Mouse (Mus musculus) adrenal gland, adult 2 months (tissue): ENCODE results near the gene Ercc1. TPM values are rescaled to one million over a fixed set of nuclear protein-coding genes. Genes with fewer than 3 reads are reported as not detected.

Experiments
- DNase-seq: peaks from one replicate; pipeline ENCODE4 v3.0.0; 2021
- long read RNA-seq: library from polyadenylated mRNA; stranded (forward); transcript quantifications from one replicate; pipeline ENCODE4 v2.0.0, GENCODE M21; 2021
- polyA plus RNA-seq: library from polyadenylated mRNA; depleted of rRNA; stranded (reverse); fragments of >200 nt; gene quantifications from 2 replicates; pipeline ENCODE4 v1.2.3, GENCODE M21; 2012; rRNA removed
- total RNA-seq, 2 experiments: library from RNA; stranded (reverse); gene quantifications; 2 replicates each; pipeline ENCODE4 v1.2.3; 2021

Ercc1 gene
- total RNA-seq, result 10 to 100 TPM; 36.5 to 40.8 TPM
- polyA plus RNA-seq, result 36.3 and 37.8 TPM in 2 replicates
- long read RNA-seq, transcript Ercc1-201 (10 exons, 1,375 nt), result major isoform, 14 of 23 reads
- long read RNA-seq, partial matches to known transcripts, result 5 of 23 reads
- long read RNA-seq, other reads (novel, unspliced or antisense), result 4 of 23 reads

DNA sequence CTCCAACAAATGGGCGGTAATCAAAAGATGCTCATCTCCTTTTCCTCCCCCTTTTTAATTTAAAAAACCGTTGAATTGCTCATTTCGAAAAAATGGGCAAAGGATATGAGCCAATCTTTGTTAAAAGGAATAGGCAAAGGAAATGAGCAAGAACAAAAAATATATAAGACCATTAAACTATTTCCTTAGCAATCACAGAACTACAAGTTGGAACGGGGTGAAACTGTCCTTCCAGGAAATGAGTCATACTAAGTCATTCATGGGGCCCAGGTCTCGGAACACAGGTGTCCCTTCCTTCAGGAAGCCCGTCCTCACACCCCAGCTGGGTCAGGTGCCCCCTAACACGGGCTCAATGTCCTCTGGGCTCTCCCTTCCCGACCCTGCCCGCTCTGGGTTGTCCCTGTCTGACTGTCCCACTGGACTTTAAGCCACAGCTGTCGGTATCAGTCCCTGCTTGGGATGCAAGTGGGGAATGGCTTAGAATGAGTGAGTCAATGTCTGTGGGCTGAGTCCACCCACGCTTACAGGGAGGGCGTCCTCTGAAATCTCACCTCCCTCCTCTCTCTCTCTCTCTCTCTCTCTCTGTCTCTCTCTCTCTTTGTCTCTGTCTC lies at the start of gene Ercc1:
Gene Ercc1, plus strand, starts transcription at position 542 of the 611 bp plus-strand sequence.
- no peak for DNase-seq

DNA sequence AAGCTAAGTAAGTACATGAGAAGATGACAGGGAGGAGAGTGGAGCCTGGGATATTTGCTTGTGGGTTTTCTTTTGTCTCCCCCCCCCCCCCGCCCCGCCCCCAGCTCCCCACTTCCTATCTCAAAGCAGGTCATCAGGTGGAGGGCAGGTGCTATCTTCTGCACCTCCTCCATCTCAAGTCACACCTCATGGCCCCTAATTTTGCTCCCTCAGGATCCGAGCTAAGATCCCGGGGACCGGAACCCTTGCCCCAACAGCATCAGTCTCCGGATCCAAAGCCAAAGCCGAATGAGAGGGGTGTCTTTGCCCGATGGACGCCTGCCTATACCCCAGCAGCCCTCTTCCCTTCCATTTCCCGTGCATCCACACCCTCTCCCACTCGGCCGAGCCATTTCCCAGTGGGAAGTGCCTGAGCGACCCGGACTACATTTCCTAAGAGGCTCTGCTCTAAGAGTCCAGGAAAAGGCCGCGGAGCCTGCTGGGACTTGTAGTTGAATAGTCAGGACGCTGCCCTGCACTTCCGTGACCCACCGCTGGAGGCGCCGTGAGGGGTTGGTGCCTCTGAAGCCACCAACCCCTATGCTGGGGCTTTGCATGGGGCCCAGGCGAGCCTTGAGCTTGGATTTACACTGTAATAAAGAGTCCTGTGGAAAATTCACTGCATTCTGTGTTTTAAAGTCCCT lies 48.9 kb upstream of the Ercc1 start:
- peak; percentile 96 for DNase-seq

DNA sequence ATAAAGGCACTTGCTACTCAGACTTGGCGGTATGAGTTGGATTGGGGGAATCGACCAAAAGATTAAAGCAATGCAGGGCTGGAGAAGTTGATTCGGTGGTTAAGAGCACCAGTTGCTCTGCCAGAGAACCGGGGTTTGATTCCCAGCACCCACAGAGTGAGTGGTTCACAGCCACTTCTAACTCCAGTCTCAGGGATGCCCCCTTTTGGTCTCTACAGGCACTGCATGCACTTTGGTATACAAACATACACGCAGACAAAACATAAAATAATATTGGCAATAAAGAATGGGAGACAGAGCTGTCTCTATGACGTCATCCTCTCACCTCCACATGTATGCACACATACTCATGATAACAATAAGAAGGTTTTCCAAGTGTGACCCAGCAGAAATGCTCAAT lies 47.5 kb upstream of the Ercc1 start:
- no peak for DNase-seq

DNA sequence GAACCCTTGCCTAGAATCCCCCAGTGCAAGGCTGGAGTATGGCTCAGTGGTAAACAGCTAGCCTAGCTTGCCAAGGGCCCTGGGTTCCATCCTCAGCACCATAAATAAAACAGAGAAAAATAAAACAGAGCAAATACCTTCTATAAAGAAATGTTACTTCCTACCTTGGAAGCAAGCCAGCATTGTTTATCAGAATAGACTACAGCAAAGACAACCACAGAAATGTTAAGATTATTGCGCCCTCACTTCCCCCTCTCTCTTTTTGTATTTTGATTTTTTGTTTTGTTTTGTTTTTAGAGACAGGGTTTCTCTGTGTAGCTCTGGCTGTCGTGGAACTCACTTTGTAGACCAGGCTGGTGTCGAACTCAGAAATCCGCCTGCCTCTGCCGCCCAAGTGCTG lies 46.8 kb upstream of the Ercc1 start:
- DNase-seq, result no peak

DNA sequence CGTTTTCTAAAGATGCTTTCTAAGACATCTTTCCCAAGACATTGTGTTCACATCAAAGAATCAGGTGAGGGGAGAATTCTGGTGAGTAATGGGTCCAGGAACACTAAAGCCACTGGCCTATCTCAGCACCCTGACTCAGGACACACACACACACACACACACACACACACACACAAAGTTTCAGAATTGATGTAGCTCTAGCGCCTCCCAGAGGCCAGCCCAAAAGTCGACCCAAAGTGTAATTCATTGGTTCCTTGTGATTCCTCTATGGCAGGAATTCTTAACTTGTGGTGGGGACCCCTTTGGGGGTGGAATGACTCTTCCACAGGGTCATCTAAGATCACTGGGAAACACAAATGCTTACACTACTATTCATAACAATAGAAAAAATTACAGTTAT lies 45.4 kb upstream of the Ercc1 start:
- DNase-seq, result peak; percentile 46

DNA sequence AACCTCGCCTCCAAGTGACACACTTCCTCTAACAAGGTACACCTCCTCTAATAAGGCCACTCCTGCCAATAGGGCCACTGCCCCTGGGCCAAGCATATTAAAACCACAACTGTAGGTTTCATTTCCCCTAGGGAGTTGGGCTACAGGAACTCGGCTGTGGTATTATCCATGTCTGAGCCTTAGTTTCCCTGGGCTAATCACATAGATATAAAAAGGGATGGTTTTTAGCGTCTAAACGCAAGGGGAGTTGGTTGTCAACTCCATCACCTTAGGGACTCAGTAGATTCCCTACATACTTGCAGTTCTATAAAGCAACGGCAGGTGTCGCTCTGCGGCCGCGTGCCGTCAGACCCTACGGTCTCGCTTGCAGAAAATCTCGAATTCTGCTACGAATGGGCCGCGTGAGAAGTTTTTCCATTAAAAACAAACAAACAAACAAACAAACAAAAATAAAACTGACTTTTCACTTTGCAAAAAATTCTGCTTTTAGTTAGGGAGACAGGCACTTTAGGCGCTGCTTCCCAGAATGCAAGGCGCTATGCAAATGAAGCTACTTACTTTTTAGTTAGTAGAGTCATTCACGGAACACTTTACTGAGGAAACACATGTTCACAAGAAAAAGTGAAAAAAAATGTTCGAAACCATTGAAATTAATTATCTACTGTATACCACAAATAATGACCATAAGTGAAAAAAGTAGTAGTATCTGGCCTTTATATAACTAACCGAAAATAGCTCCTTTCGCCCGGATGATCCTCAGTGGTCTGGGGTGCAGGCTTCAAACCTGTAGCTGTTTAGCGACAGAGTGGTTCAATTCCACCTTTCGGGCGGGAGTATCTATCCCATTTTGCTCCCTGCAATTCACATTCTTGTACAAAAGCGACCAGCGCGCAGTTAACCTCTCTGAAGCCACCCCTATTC lies 43.8 kb upstream of the Ercc1 start:
- DNase-seq, result peak; percentile 82

DNA sequence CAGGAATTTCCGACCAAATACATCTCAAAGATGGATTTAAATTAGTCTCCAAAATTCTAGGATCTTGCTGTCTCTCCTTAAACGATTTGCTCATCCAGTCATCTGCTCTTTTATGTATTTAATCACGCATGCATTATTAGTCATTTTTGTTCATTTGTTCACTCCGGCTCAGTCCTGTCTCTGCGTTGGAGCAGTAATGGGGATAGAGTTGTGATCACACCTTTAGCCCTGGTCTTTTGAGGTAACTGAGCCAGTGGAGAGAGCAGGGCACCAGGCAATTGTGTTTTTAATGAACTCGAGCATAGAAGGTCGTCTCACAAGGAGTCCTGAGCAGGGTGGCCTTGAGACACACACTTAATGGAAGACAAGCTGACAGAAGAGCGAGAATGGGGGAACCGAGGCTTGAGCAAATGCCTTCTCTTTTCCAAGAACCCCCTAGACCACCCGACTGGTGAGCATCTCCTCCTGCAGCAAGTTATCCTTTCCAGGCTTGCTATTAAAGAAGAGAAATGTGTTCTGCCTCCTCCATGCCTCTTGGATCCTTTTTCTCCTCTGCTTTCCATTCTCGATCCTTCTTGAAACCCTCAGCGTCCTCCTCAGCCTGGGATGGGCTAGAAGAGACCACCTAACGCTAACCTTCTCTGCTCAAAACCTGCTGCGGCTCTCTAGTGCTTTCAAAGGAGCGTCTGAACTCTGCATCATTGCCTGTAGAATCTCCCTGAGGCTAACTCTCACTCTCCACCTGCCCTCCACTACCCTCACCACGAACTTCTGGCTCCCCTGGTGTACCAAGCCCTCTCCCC lies 42.9 kb upstream of the Ercc1 start:
- no peak for DNase-seq

DNA sequence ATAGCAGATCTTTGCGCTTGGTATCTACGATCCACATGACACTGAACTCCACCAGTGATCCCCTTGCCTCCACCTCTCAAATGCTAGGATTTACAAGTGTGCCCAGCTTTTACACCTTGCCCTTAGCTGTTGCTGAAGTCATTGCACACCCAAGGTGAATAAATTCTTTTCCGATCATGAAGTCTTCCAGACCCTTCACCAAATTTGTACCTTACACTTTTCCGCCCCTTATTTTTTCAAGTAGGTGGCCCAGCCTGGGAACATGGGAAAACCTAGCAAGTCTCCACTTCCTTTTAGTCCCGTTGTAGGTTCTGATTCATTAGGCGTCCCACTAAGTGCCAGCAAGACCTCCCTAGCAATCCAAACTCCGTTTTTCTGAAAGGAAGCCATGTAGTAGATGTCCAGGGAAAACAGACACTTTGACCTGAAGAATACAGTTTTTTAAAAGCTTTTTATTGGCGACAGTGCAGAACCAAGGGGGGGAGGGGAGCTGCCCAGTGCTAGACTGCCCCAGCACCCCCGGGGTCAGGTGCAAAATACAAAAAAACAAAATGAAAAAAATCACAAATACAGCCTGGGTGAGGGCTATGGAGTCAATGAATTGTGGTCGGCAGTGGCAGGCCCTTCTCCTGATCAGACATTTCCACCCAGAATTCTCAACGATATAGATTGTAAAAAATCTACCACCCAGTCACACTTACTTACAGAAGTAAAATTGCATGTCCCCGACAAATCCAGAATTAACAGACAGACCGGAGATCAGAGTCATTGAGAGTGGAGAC lies 42.1 kb upstream of the Ercc1 start:
- no peak for DNase-seq

DNA sequence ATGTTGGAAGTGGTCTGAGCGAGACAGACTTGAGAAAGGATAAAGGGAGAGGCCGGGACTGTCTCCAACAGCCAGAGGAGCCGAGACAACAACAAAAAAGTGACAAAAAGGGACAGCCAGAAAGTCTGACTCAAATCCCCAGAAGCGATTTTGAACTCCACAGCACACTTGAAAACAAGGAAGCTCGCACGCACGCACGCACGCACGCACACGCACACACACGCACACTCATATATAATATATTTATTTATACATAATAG lies 41.6 kb upstream of the Ercc1 start:
- DNase-seq, result no peak

DNA sequence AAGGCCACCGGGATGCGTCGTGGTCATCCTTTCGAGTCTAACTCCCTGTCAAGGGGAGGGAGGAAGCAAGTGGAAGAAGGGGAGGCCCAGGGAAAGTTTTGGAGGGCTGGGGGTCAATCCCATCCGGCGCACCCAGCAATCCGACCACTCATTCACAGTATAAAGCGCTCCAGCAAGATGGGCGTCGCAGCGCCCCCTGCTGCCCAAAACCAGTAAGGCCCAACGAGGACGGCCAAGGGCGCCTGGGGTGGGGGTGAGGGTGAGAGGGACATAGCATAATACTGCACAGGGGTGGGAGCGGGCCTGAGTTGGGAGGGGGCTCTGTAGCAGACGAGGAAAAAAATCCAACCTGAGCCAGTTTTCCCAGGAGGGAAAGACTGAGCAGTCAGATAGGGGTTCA lies 40.8 kb upstream of the Ercc1 start:
- peak; percentile 77 for DNase-seq

DNA sequence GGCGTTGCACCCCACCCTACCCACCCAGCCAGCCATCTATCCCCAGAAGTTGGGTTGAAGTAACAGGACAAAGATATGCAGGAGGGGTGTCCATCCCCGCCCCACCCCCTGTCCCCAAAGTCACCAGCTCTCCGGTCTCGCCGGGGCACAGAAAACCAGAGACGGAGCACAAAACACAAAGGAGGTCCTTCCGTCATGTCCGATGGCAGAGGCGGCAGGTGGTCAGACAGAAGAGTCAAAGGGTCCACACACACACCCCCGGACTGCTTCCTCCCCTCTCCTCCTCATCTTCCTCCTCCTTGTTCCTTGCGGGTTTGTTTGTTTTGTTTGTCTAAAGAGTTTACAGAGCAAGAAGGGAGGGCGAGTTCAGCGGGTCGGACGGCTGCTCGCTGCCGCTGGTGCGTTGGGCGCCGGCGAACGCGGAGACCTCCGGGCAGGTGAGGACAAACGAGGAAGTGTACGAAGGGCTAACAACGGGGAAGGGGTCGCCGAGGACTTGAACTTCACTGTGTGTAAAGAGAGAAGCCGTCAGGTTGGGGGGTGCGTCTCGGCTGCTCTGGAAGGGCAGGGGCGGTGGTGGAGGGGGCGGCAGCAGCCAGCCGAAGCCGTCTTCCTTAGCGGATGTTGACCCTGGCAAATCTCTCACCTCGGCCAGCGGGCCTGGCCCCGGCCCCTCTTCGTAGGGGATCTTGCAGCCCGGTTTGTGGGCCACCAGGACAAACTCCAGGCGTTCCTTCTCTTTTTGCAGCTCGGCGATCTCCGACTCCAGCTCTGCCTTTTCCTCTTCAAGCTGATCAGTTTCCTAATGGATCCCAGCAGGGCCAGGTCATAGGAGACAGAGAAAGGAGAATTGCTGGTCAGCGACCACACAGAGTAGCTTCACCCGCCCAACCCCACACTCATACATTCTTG lies 39.8 kb upstream of the Ercc1 start:
- DNase-seq, result no peak

DNA sequence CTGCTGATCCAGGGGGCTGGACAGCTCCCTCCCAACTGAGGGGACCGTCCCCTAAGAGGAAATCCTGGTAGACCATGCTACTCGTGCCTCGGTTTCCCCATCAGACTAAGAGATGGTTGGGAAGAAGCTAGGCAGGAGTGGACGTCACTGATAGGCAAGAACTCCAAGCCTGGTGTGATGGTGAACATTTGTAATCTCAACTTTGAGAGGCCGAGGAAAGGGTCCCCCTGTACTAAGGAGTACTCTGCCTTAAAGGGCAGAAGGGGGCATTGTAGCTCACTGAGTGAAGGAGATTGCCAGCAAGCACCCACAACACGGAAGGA lies 39.2 kb upstream of the Ercc1 start:
- DNase-seq, result no peak

DNA sequence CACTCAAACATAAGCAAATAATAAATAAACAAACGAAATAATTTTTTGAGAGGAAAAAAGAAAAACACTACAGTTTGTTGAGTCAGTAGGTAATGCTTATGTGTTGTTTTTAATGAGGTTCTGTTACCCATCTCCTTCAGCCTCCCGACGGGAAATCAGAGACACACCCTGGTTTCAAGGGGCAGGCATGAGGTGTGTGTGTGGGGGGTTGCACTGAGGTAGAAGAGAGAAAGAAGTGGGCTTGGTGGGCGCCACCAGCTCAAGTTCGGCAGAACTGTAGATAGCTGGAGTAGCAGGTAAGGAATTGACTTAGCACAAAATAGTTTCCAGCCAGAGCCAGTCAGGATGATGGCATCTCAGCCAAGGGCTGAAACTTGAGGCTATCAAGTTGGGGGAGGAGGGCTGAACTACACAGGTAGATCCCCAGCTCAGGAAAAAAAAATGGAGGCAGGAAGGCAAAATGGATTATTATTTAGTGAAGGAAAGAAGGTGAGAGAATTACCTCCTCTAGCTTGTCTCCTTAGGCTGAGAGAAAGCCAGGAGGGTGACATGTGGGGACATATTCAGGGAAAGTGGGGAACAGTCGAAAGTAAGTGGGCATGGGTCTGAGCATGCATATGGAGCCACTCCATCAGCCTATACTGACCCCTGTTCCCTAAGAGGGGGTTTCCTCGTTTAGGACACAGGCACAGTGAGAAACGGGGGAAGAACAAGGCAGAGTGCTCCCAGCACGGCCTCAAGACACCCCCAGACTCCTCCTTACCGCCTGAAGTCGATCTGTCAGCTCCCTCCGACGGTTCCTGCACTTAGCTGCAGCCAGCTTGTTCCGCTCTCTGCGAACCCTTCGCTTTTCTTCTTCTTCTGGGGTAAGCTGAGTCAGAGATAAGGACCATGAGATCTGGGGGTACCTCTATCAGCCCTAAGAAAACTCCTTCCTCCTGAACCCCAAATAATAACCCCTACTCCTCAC lies 38.5 kb upstream of the Ercc1 start:
- no peak for DNase-seq

DNA sequence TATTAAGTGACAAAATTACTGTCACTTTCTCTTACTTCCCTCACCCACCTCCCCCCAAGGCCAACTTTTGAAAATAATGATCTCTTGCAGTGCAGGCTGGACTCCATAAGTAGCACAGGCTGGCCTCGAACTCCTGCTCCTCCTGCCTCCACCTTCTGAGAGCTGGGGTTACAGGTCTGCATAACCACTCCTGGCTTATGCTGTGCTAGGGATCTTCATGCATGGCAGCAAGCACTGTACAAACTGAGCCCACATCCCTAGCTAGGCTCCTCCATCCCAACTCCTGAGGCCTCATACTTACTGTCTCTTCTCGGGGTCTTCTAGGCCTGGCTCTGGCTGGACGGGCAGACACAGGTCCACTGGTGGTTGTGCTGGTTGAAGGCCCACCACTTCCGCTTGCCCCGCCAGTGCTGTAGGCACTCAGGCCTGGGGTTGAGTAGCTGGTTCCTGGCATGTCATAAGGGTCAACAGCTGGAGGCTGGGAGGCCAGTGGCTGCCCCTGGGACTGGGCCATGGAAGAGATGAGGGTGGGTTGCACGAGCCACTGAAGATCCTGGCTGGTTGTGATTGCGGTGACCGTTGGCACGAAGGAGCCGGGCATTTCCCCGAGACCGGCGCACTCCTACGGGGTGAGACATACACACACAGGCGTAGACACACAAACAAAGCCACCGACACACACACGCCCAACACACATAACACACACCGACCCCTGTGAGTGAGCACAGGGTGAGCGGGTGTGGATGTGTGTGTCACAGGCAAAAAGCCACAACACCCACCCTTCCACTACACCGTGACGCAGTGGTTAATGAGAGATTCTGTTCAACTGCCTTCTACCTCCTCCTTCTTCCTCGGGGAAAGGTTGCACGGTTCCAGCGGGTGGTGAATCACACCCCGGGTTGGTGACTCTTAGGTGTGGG lies 37.5 kb upstream of the Ercc1 start:
- DNase-seq, result no peak

DNA sequence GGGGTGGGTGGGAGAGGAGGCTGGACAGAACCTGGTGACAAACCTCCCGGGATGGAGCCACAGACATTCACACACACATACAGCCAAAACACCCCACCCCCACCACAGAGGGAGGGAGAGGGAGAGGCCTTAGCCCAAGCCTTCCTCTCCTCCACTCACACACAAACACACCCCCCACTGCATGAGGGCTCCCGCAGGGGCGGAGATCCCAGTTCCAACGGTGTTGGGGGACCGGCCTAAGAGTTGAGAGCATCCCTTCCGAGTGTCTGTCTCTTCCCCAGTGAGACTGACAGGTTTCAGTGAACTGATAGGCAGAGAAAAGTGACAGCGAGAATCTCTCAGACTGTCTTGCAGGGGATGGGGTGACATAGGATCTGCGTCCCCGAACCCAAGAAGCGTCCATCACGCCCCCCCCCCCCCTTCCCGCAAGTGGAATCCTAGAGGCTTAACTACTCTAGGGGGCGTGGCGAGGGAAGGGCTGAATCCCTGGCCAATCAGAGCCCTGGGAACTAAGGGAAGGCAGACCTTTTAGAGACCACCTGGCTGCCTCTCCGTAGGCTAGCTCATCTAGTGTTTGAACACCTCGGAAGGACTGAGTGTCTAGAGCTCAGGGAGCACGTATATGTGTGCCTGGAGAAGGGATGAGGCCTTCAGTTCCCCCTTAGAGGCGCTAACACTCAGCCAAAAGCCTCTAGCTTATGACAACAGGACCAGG lies 36.7 kb upstream of the Ercc1 start:
- DNase-seq, result peak; percentile 86

DNA sequence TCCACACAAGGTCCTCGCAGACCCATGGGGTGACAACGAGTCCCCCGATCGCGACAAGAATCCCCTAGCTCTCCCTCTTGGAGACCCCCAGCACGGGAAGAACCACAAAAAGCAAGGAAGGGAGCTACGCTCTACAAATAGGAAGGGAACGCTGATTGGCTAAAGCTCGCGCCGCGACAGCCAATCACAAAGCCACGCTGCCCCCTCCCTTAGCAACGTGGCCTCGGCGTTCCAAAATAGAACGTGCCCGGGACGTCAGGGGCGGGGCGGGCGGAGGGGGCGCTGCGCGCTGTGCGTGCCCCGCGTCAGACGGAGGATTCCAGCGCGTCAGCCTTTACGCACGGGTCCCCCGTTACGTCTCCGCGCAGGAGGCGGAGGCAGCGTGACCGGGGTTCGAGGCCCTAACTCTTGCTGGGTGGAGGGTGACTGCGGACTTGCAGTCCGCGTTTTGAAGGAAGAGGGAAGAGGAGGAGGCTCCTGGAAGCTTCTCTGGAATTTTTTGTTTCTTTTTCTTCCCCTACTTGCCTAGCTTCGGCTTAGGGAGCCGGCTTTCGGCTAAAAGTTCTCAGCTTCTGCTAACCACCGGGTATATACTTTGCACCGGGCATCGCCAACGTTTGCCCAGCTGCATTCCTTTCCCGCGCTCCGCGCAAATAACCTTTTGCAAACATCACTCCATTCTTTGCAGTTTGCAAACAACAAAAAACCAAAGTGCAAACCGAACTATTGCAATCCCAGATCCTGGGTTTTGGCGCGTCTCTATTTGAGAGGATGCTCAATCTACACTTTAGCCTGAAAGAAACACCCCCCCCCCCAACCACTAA lies 35.9 kb upstream of the Ercc1 start:
- DNase-seq, result peak; percentile 99
